Mouse (Mus musculus) cerebellum, adult 2 months (tissue): ENCODE measurements around the gene Hmcn2.

Source experiments
- CTCF ChIP-seq: fragments of 200-500 bp; IDR thresholded peaks from 2 replicates; pipeline ENCODE4 v1.5.1; 2011; ENCODE audit warnings: low read depth, mild to moderate bottlenecking, control low read depth, low read length, moderate library complexity, borderline replicate concordance; ENCODE audit not compliant: insufficient read depth
- POLR2A ChIP-seq: fragments of 200-500 bp; IDR thresholded peaks from 2 replicates; pipeline ENCODE4 v1.6.1; 2011; ENCODE audit warnings: low read length, control low read depth, borderline replicate concordance; ENCODE audit not compliant: insufficient read depth

- no peak for TF ChIP-seq POLR2A
- TF ChIP-seq CTCF, result no peak
Observed at GRCm38 (mm10) chr2:31314007-31314465, at the start of gene Hmcn2.
